Mouse (Mus musculus): ENCODE results near the gene Cst6. TPM values are rescaled to one million over a fixed set of nuclear protein-coding genes. Genes with fewer than 3 reads are reported as not detected.

Cst6 gene
- polyA plus RNA-seq, 1 experiment from 2014 or later = 1.3 TPM

Other genes with a start within 250 kb of the Cst6 start
- gene Rab1b, start 242.5 kb downstream of the Cst6 start, polyA plus RNA-seq (2014; fragmentation: Nextera tagmentation; extraction: Ambion mirVana) = 273 and 286 TPM in 2 replicates
- 15.4 and 24.5 TPM in 2 replicates for gene Klc2, start 231.0 kb downstream of the Cst6 start, polyA plus RNA-seq (2014; fragmentation: Nextera tagmentation; extraction: Ambion mirVana)
- 17.6 and 30.4 TPM in 2 replicates for gene Pacs1, start 76.5 kb downstream of the Cst6 start, polyA plus RNA-seq (2014; fragmentation: Nextera tagmentation; extraction: Ambion mirVana)
- 293 and 384 TPM in 2 replicates for gene Sf3b2, start 54.1 kb downstream of the Cst6 start, polyA plus RNA-seq (2014; fragmentation: Nextera tagmentation; extraction: Ambion mirVana)
- gene Gal3st3, start 51.2 kb downstream of the Cst6 start, polyA plus RNA-seq (2014; fragmentation: Nextera tagmentation; extraction: Ambion mirVana) = 2.9 and 4.4 TPM in 2 replicates
- gene Catsper1, start 13.8 kb downstream of the Cst6 start, polyA plus RNA-seq (2014; fragmentation: Nextera tagmentation; extraction: Ambion mirVana) = not detected in 2 replicates
- 49.9 and 57.1 TPM in 2 replicates for gene Eif1ad, start 17.2 kb upstream of the Cst6 start, polyA plus RNA-seq (2014; fragmentation: Nextera tagmentation; extraction: Ambion mirVana)
- 527 and 609 TPM in 2 replicates for gene Banf1, start 17.6 kb upstream of the Cst6 start, polyA plus RNA-seq (2014; fragmentation: Nextera tagmentation; extraction: Ambion mirVana)
- 74.2 and 80.6 TPM in 2 replicates for gene Sart1, start 39.1 kb upstream of the Cst6 start, polyA plus RNA-seq (2014; fragmentation: Nextera tagmentation; extraction: Ambion mirVana)
- gene Tsga10ip, start 53.0 kb upstream of the Cst6 start, polyA plus RNA-seq (2014; fragmentation: Nextera tagmentation; extraction: Ambion mirVana) = 0.16 and 0.35 TPM in 2 replicates
- 191 and 248 TPM in 2 replicates for gene Drap1, start 75.4 kb upstream of the Cst6 start, polyA plus RNA-seq (2014; fragmentation: Nextera tagmentation; extraction: Ambion mirVana)
- gene AI837181, start 75.6 kb upstream of the Cst6 start, polyA plus RNA-seq (2014; fragmentation: Nextera tagmentation; extraction: Ambion mirVana) = 39.0 and 40.8 TPM in 2 replicates
- gene Fosl1, start 98.0 kb upstream of the Cst6 start, polyA plus RNA-seq (2014; fragmentation: Nextera tagmentation; extraction: Ambion mirVana) = not detected in 2 replicates
- 8.5 and 11.3 TPM in 2 replicates for gene Ccdc85b, start 108.3 kb upstream of the Cst6 start, polyA plus RNA-seq (2014; fragmentation: Nextera tagmentation; extraction: Ambion mirVana)
- gene Fibp, start 111.0 kb upstream of the Cst6 start, polyA plus RNA-seq (2014; fragmentation: Nextera tagmentation; extraction: Ambion mirVana) = 122 and 125 TPM in 2 replicates
- gene Ctsw, start 118.9 kb upstream of the Cst6 start, polyA plus RNA-seq (2014; fragmentation: Nextera tagmentation; extraction: Ambion mirVana) = 0.54 TPM in 2 replicates
- 109 and 139 TPM in 2 replicates for gene Efemp2, start 124.4 kb upstream of the Cst6 start, polyA plus RNA-seq (2014; fragmentation: Nextera tagmentation; extraction: Ambion mirVana)
- 36.2 and 42.2 TPM in 2 replicates for gene Mus81, start 138.8 kb upstream of the Cst6 start, polyA plus RNA-seq (2014; fragmentation: Nextera tagmentation; extraction: Ambion mirVana)
- 3,114 and 3,144 TPM in 2 replicates for gene Cfl1, start 140.9 kb upstream of the Cst6 start, polyA plus RNA-seq (2014; fragmentation: Nextera tagmentation; extraction: Ambion mirVana)
- gene 1700020D05Rik, start 154.2 kb upstream of the Cst6 start, polyA plus RNA-seq (2014; fragmentation: Nextera tagmentation; extraction: Ambion mirVana) = 0.19 TPM in 1 of 2 replicates, not detected in the other
- 5.7 and 6.5 TPM in 2 replicates for gene Snx32, start 161.0 kb upstream of the Cst6 start, polyA plus RNA-seq (2014; fragmentation: Nextera tagmentation; extraction: Ambion mirVana)
- 11.1 and 11.8 TPM in 2 replicates for gene Ovol1, start 211.1 kb upstream of the Cst6 start, polyA plus RNA-seq (2014; fragmentation: Nextera tagmentation; extraction: Ambion mirVana)
- gene Ap5b1, start 218.5 kb upstream of the Cst6 start, polyA plus RNA-seq (2014; fragmentation: Nextera tagmentation; extraction: Ambion mirVana) = 7.6 and 9.2 TPM in 2 replicates